Mouse (Mus musculus): ENCODE data around the gene Rev3l. TPM values are rescaled to one million over a fixed set of nuclear protein-coding genes. Genes with fewer than 3 reads are reported as not detected.

The Rev3l gene
- total and polyA plus RNA-seq, 3 experiments: 6.9 to 71.5 (median 12.4) TPM

DNA sequence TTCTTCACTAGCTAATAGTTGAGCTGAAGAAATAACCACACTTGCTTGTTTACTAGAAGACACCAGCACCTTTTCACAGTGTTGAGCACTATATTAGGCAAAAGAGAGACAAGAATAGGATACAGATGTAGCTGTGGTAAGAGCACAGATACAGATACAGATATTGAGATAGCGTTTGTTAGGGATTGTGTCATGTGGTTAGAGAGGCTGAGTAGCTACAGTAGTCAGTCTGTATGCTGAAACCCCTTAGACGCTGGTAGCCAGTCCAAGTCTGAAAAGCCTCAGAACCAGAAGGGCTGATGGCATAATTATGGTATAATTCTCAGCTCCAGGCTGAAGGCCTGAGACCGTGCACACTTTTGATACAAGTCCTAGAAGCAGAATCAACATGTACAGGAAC is 53.3 kb downstream of the Rev3l start:
- no peak for DNase-seq (ENCODE audit: low read depth, low spot score)
- peaks cover 4% of the 10 kb centered on the region in 2 experiments for H3K36me3 ChIP-seq (ENCODE audit: control insufficient read depth in 1 of 2, insufficient read depth in 2 of 2, low read length in 2 of 2)
- H3K27me3 ChIP-seq (ENCODE audit: control insufficient read depth in 1 of 2, insufficient read depth in 2 of 2, low read length in 2 of 2): no peaks in the 10 kb centered on the region
- H3K4me3 ChIP-seq (ENCODE audit: control insufficient read depth in 1 of 2, insufficient read depth in 1 of 2, low read depth in 2 of 2, low read length in 2 of 2): no peak overlapping the region
- 0 out of 2 replicates have a peak, but pooled peaks cover 2% of the 10 kb centered on the region for H3K79me2 ChIP-seq (ENCODE audit: control insufficient read depth, insufficient read depth, low read length, poor library complexity)
- peaks cover 6 to 9% of the 10 kb centered on the region in 2 experiments for H3K4me1 ChIP-seq (ENCODE audit: control insufficient read depth in 1 of 2, insufficient read depth in 2 of 2, low read length in 2 of 2)
- H3K27ac ChIP-seq (ENCODE audit: control insufficient read depth, low read depth, low read length): no peak overlapping the region
- TF ChIP-seq POLR2AphosphoS2 (IDR thresholded peaks at IDR 0.05; ENCODE audit: low read length) (no peak), ELF1 (IDR thresholded peaks at IDR 0.05; ENCODE audit: low read depth, low read length) (no peak), BHLHE40 (IDR thresholded peaks at IDR 0.05; ENCODE audit: borderline replicate concordance, low read depth, low read length) (no peak), HCFC1 (IDR thresholded peaks at IDR 0.05; ENCODE audit: low read depth, low read length) (no peak), MAX (IDR thresholded peaks at IDR 0.05; ENCODE audit: low read length) (no peak), MXI1 (IDR thresholded peaks at IDR 0.05; ENCODE audit: low read depth, low read length) (no peak), ZKSCAN1 (IDR thresholded peaks at IDR 0.05; ENCODE audit: low read depth, low read length) (no peak), MAFK (IDR thresholded peaks at IDR 0.05; ENCODE audit: borderline replicate concordance, low read depth, low read length) (no peak), ZMIZ1 (IDR thresholded peaks at IDR 0.05; ENCODE audit: low read depth, low read length) (no peak), ZNF384 (IDR thresholded peaks at IDR 0.05; ENCODE audit: low read depth, low read length) (no peak), E2F4 (IDR thresholded peaks at IDR 0.05; ENCODE audit: borderline replicate concordance, low read depth, low read length) (no peak), SIN3A (IDR thresholded peaks at IDR 0.05; ENCODE audit: low read length) (no peak)
- H3K9ac ChIP-seq (ENCODE audit: control insufficient read depth, low read depth, low read length, poor library complexity, severe bottlenecking): no peak overlapping the region
- H3K9me3 ChIP-seq (replicated peaks; ENCODE audit: insufficient read depth, low read length): no peaks in the 10 kb centered on the region

DNA sequence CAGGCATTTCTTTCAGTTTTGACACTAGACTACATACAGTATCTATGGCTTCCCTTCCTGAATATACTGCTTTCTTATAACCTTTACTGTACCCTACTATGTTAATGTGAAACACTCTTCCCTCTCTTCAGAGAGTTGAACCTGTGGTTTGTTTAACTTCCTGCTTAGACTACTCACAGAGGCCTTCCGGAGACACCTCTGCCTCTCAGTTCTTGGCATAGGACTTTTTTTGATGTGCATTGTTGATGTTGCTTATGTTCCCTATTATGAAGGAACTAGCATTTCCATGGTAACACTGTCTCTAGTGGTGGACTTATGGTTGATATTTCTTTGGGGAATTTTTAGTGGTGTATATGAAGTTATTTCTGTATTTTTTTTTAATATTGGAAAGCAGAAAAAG is 61.4 kb downstream of the Rev3l start:
- Histone ChIP-seq H3K4me1 (ENCODE audit: control insufficient read depth in 1 of 2, insufficient read depth in 2 of 2, low read length in 2 of 2) (no peaks in the 10 kb centered on the region), H3K36me3 (ENCODE audit: control insufficient read depth in 1 of 2, insufficient read depth in 2 of 2, low read length in 2 of 2) (peaks cover 2 to 11% of the 10 kb centered on the region in 2 experiments), H3K79me2 (ENCODE audit: control insufficient read depth, insufficient read depth, low read length, poor library complexity) (no peaks in the 10 kb centered on the region), H3K27ac (ENCODE audit: control insufficient read depth, low read depth, low read length) (no peak overlapping the region), H3K27me3 (ENCODE audit: control insufficient read depth in 1 of 2, insufficient read depth in 2 of 2, low read length in 2 of 2) (no peaks in the 10 kb centered on the region), H3K9me3 (replicated peaks; ENCODE audit: insufficient read depth, low read length) (no peaks in the 10 kb centered on the region), H3K4me3 (ENCODE audit: control insufficient read depth in 1 of 2, insufficient read depth in 1 of 2, low read depth in 2 of 2, low read length in 2 of 2) (no peak overlapping the region), H3K9ac (ENCODE audit: control insufficient read depth, low read depth, low read length, poor library complexity, severe bottlenecking) (no peak overlapping the region)
- DNase-seq (ENCODE audit: low read depth, low spot score): peak; percentile 30
- TF ChIP-seq ZKSCAN1 (IDR thresholded peaks at IDR 0.05; ENCODE audit: low read depth, low read length): no peak
- no peak for TF ChIP-seq NELFE (IDR thresholded peaks at IDR 0.05; ENCODE audit: low read depth, low read length)
- no peak for TF ChIP-seq SMC3 (IDR thresholded peaks at IDR 0.05; ENCODE audit: low read depth, low read length)
- TF ChIP-seq E2F4 (IDR thresholded peaks at IDR 0.05; ENCODE audit: borderline replicate concordance, low read depth, low read length): no peak
- TF ChIP-seq POLR2AphosphoS5 (IDR thresholded peaks at IDR 0.05; ENCODE audit: borderline replicate concordance, low read depth, low read length): no peak
- TF ChIP-seq SIN3A (IDR thresholded peaks at IDR 0.05; ENCODE audit: low read length): no peak
- TF ChIP-seq USF1 (IDR thresholded peaks at IDR 0.05; ENCODE audit: low read depth, low read length): no peak
- TF ChIP-seq MXI1 (IDR thresholded peaks at IDR 0.05; ENCODE audit: low read depth, low read length): no peak
- TF ChIP-seq HCFC1 (IDR thresholded peaks at IDR 0.05; ENCODE audit: low read depth, low read length): no peak
- TF ChIP-seq USF2 (IDR thresholded peaks at IDR 0.05; ENCODE audit: borderline replicate concordance in 1 of 2, insufficient read depth in 1 of 2, low read depth in 1 of 2, low read length in 2 of 2): no peak
- TF ChIP-seq UBTF (IDR thresholded peaks at IDR 0.05; ENCODE audit: borderline replicate concordance, insufficient read depth, low read depth, low read length): no peak
- no peak for TF ChIP-seq CHD2 (IDR thresholded peaks at IDR 0.05; ENCODE audit: low read length)
- TF ChIP-seq GATA1 (IDR thresholded peaks at IDR 0.05; ENCODE audit: low read depth, low read length): no peak
- no peak for TF ChIP-seq GABPA (IDR thresholded peaks at IDR 0.05; ENCODE audit: low read depth, low read length)
- TF ChIP-seq CTCF (IDR thresholded peaks at IDR 0.05 in 2 of 3, conservative IDR thresholded peaks at IDR 0.05 in 1 of 3; ENCODE audit: control insufficient read depth in 1 of 3, insufficient read depth in 1 of 3, low read depth in 2 of 3, low read length in 3 of 3, poor library complexity in 1 of 3, severe bottlenecking in 1 of 3): no peak
- no peak for TF ChIP-seq RCOR1 (IDR thresholded peaks at IDR 0.05; ENCODE audit: low read depth, low read length)
- TF ChIP-seq MYC (IDR thresholded peaks at IDR 0.05; ENCODE audit: low read depth, low read length): no peak
- no peak for TF ChIP-seq ZNF384 (IDR thresholded peaks at IDR 0.05; ENCODE audit: low read depth, low read length)
- TF ChIP-seq JUND (IDR thresholded peaks at IDR 0.05; ENCODE audit: low read depth, low read length): no peak

Data from MEL (cell line).